Mouse (Mus musculus): Measurements from ENCODE around the gene Hddc3. TPM values are rescaled to one million over a fixed set of nuclear protein-coding genes. Genes with fewer than 3 reads are reported as not detected.

Hddc3 gene
- polyA plus RNA-seq, 1 experiment, result 57.7 TPM

- TF ChIP-seq POLR2A (IDR thresholded peaks at IDR 0.05; ENCODE audit: borderline replicate concordance, insufficient read depth, low read length) (no peak), CTCF (IDR thresholded peaks at IDR 0.05; ENCODE audit: borderline replicate concordance, insufficient read depth, low read depth, low read length) (peak; percentile 92)
- WGBS, result 27% methylated on average over 6 of the region's 6 CpGs
These were observed 34.6 kb downstream of the Hddc3 start for GRCm38 (mm10) chr7:80377471-80377870.

GRCm38 (mm10) chr7:80379531-80379930 lies 36.6 kb downstream of the Hddc3 start:
- 47% methylated on average over 13 of the region's 13 CpGs for WGBS
- peaks cover 5% of the 10 kb centered on the region for H3K4me1 ChIP-seq (ENCODE audit: control insufficient read depth, insufficient read depth, low read length)
- H3K27me3 ChIP-seq (ENCODE audit: control insufficient read depth, insufficient read depth, low read length), result no peaks in the 10 kb centered on the region
- TF ChIP-seq POLR2A (IDR thresholded peaks at IDR 0.05; ENCODE audit: borderline replicate concordance, insufficient read depth, low read length) (no peak), CTCF (IDR thresholded peaks at IDR 0.05; ENCODE audit: borderline replicate concordance, insufficient read depth, low read depth, low read length) (peak; percentile 55)
- no peak overlapping the region for H3K27ac ChIP-seq (ENCODE audit: insufficient read depth, low read length)
- DNase-seq, result no peak
- H3K4me3 ChIP-seq (replicated peaks; ENCODE audit: insufficient read depth, low read depth, low read length), result no peak overlapping the region

More at GRCm38 (mm10) chr7:80377471-80377870, 34.6 kb downstream of the Hddc3 start:
- no peaks in the 10 kb centered on the region for H3K27me3 ChIP-seq (ENCODE audit: control insufficient read depth, insufficient read depth, low read length)
- H3K4me1 ChIP-seq (ENCODE audit: control insufficient read depth, insufficient read depth, low read length), result peaks cover under 1% of the 10 kb centered on the region
- H3K27ac ChIP-seq (ENCODE audit: insufficient read depth, low read length), result peak overlapping the region; percentile 9; the same call in 1 of the 2 replicates
- DNase-seq, result peak; percentile 70 to 88
- no peak overlapping the region for H3K4me3 ChIP-seq (replicated peaks; ENCODE audit: insufficient read depth, low read depth, low read length)

- peaks cover 5% of the 10 kb centered on the region for H3K4me1 ChIP-seq (ENCODE audit: control insufficient read depth, insufficient read depth, low read length)
- no peak overlapping the region for H3K27ac ChIP-seq (ENCODE audit: insufficient read depth, low read length)
- no peaks in the 10 kb centered on the region for H3K27me3 ChIP-seq (ENCODE audit: control insufficient read depth, insufficient read depth, low read length)
- no peak for DNase-seq
- WGBS, result 63% methylated on average over 11 of the region's 11 CpGs
- no peak overlapping the region for H3K4me3 ChIP-seq (replicated peaks; ENCODE audit: insufficient read depth, low read depth, low read length)
- TF ChIP-seq POLR2A (IDR thresholded peaks at IDR 0.05; ENCODE audit: borderline replicate concordance, insufficient read depth, low read length), result no peak
- no peak for TF ChIP-seq CTCF (IDR thresholded peaks at IDR 0.05; ENCODE audit: borderline replicate concordance, insufficient read depth, low read depth, low read length)
These were observed 40.0 kb downstream of the Hddc3 start for GRCm38 (mm10) chr7:80382919-80383318.

GRCm38 (mm10) chr7:80386235-80386930 lies 43.5 kb downstream of the Hddc3 start:
- no peaks in the 10 kb centered on the region for H3K27me3 ChIP-seq (ENCODE audit: control insufficient read depth, insufficient read depth, low read length)
- peaks cover 5% of the 10 kb centered on the region for H3K4me1 ChIP-seq (ENCODE audit: control insufficient read depth, insufficient read depth, low read length)
- no peak overlapping the region for H3K4me3 ChIP-seq (replicated peaks; ENCODE audit: insufficient read depth, low read depth, low read length)
- no peak overlapping the region for H3K27ac ChIP-seq (ENCODE audit: insufficient read depth, low read length)
- 46% methylated on average over 18 of the region's 18 CpGs for WGBS
- DNase-seq, result peak; percentile 76 to 88
- TF ChIP-seq POLR2A (IDR thresholded peaks at IDR 0.05; ENCODE audit: borderline replicate concordance, insufficient read depth, low read length) (no peak), CTCF (IDR thresholded peaks at IDR 0.05; ENCODE audit: borderline replicate concordance, insufficient read depth, low read depth, low read length) (peak; percentile 98)

GRCm38 (mm10) chr7:80387033-80387632 lies 44.2 kb downstream of the Hddc3 start:
- no peak for TF ChIP-seq POLR2A (IDR thresholded peaks at IDR 0.05; ENCODE audit: borderline replicate concordance, insufficient read depth, low read length)
- TF ChIP-seq CTCF (IDR thresholded peaks at IDR 0.05; ENCODE audit: borderline replicate concordance, insufficient read depth, low read depth, low read length), result no peak
- 65% methylated on average over 17 of the region's 17 CpGs for whole genome bisulfite sequencing
- H3K27ac ChIP-seq (ENCODE audit: insufficient read depth, low read length), result no peak overlapping the region
- no peaks in the 10 kb centered on the region for H3K27me3 ChIP-seq (ENCODE audit: control insufficient read depth, insufficient read depth, low read length)
- no peak for DNase-seq
- no peak overlapping the region for H3K4me3 ChIP-seq (replicated peaks; ENCODE audit: insufficient read depth, low read depth, low read length)
- H3K4me1 ChIP-seq (ENCODE audit: control insufficient read depth, insufficient read depth, low read length), result peaks cover 5% of the 10 kb centered on the region

- no peaks in the 10 kb centered on the region for H3K27me3 ChIP-seq (ENCODE audit: control insufficient read depth, insufficient read depth, low read length)
- no peak within 1 kb of the TSS for H3K27ac ChIP-seq (ENCODE audit: insufficient read depth, low read length)
These were observed 45.0 kb downstream of the Hddc3 start, which contains the start of gene Fes for GRCm38 (mm10) chr7:80387633-80388543. TSS of gene Fes (minus strand) at chr7:80387946.

GRCm38 (mm10) chr7:80392119-80392518 lies 49.2 kb downstream of the Hddc3 start:
- WGBS, result 85% methylated on average over 15 of the region's 15 CpGs
- H3K27me3 ChIP-seq (ENCODE audit: control insufficient read depth, insufficient read depth, low read length), result no peaks in the 10 kb centered on the region
- no peaks in the 10 kb centered on the region for H3K4me1 ChIP-seq (ENCODE audit: control insufficient read depth, insufficient read depth, low read length)
- TF ChIP-seq POLR2A (IDR thresholded peaks at IDR 0.05; ENCODE audit: borderline replicate concordance, insufficient read depth, low read length) (no peak), CTCF (IDR thresholded peaks at IDR 0.05; ENCODE audit: borderline replicate concordance, insufficient read depth, low read depth, low read length) (no peak)
- H3K27ac ChIP-seq (ENCODE audit: insufficient read depth, low read length), result no peak overlapping the region
- no peak overlapping the region for H3K4me3 ChIP-seq (replicated peaks; ENCODE audit: insufficient read depth, low read depth, low read length)
- no peak for DNase-seq

More at GRCm38 (mm10) chr7:80387633-80388543, 45.0 kb downstream of the Hddc3 start, which contains the start of gene Fes:
- TF ChIP-seq POLR2A (IDR thresholded peaks at IDR 0.05; ENCODE audit: borderline replicate concordance, insufficient read depth, low read length) (no peak), CTCF (IDR thresholded peaks at IDR 0.05; ENCODE audit: borderline replicate concordance, insufficient read depth, low read depth, low read length) (no peak)
- WGBS, result 41% methylated on average over 33 of the region's 33 CpGs
- H3K4me1 ChIP-seq (ENCODE audit: control insufficient read depth, insufficient read depth, low read length), result peaks cover under 1% of the 10 kb centered on the region; the same call in 1 of the 2 replicates
- peak in 1 of 2 experiments; percentile 20 for DNase-seq
- H3K4me3 ChIP-seq (replicated peaks; ENCODE audit: insufficient read depth, low read depth, low read length), result no peak within 1 kb of the TSS
